Mouse (Mus musculus) heart, postnatal 0 days (tissue): ENCODE data around the gene Prr5l.

Source experiments
- CTCF ChIP-seq: IDR thresholded peaks from 2 replicates; pipeline ENCODE4 v1.5.1; 2016; ENCODE audit warnings: antibody characterized with exemption, control low read depth, low read depth
- EP300 ChIP-seq: IDR thresholded peaks from 2 replicates; pipeline ENCODE4 v1.6.1; 2016; ENCODE audit warnings: antibody characterized with exemption, low read depth

DNA sequence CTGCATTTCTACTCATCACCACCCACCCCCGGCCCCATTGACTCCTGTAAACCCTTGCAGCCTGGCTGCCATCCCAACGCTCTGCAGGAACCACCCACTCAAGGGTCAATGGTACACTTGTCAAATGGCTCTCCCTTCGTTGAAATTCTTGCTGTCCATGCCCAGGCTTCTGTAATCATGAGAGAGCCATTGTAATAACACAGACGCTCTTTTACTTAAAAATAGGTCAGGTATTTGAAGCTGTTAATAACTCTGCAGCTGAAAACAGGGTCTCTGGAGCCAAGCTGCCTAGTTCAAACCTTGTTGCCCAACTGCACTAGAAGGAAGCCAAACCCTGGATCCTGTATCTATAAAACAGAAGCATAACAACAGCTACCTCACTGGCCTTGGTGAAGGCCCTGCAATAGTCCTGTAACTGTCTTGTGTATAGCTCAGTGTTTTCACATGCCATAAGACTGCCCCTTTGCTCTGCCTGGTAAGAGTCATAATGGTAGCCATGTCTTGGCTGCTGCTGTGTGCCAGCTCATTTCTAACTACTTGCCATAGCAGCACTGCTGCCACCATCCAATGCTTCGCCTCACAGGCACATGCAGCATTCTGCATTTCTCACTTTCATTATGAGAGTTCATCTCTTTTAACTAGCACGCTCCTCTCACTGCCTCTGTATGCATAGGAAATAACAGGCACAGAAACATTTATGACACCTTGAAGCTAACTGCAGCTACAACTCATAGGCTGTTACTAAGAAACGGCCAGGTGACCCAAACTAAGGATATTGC, 63.7 kb downstream of the Prr5l start:
- TF ChIP-seq EP300 (no peak), CTCF (no peak)
